Mouse (Mus musculus) megakaryocyte progenitor cell, adult 5-6 weeks (primary cell): Measurements from ENCODE around the gene Dpy30. TPM values are rescaled to one million over a fixed set of nuclear protein-coding genes. Genes with fewer than 3 reads are reported as not detected.

Experiments used
- ATAC-seq: replicated peaks from 2 replicates; pipeline ENCODE4 v1.8.0; 2016; ENCODE audit warnings: mild to moderate bottlenecking, moderate TSS enrichment, inconsistent platforms; ENCODE audit not compliant: poor library complexity
- total RNA-seq, 2 experiments: library from RNA; stranded (forward) in 1 of 2; stranded (reverse) in 1 of 2; fragments of 157-497, 149-512 nt in 1 of 2; fragments of 200-1000 nt in 1 of 2; gene quantifications; 2 replicates each; pipeline versions ENCODE4 v1.2.3 to v1.2.4; 2015 to 2017

Gene Dpy30
- total RNA-seq, 2 experiments from 2014 or later = 200 to 253 TPM

DNA sequence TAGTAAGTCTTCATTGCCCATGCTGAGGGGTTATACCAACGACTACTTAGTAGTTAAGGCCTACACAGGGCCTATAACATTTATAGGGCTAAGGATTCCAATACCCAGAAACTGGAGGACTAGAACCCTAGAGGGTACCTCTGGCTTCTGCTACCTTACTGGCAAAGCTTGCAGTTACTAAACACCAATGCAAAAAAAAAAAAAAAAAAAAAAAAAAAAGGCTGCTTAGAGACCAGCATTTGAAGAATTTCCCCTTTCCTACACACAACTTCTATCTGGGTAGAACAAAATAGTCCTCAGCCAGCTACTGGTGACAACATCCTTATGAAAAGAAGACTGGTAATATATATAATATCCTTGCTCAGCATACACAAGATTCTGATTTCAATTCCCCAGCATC, 58.1 kb downstream of the Dpy30 start:
- no peak for ATAC-seq

DNA sequence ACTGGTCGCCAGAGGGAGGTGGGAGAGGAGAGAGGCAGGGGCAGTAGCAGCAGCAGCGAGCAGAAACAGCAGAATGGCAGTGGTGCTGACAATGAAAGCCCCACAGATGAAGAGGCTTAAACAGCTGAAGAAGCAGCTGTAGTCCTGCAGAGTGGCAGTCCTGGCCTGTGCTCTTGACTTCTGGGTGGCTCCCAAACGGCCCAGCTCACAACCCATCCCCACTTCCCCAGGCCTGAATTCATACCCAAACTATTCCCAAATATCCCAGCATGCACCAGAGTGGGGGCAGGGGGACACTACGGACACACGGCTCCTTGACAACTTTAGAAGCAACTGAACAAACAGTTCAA, 58.6 kb downstream of the Dpy30 start:
- ATAC-seq = no peak

DNA sequence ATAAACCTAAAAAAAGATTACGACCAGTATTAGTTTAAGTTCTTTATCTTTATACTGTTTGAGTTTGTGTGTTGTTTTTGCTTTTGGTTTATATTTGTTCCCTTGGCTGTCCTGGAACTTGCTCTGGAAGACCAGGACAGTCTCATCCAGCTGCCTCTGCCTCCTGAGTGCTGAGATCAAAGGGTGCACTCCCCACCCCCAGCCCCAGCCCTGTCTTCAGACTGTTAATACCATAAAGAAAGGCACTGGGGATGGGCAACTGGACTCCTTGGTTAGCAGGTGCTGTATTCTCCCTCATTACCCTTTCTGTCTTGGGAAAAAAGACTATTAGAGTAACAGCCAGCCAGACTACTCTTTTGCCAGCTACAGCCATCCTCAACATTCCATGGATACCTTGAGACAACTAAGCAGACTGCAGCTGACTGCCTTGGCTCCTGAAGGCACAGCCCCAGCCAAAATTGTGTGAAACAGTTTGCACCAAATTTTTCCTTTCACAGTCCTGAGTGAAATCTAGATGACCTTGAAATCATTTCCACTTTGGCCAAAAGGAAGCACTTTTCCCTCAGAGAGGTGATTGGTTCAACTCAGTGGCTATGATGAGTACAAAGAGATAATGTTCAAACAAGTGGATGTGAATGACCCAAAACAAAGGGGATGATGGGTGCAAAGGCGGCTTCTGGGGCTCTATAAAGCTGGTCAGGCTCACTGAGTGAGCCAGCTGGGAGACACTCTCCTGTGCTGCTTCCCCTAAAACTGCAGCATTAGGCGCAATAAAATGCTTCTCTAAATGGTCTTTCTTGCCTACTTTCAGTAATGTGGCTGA, 59.2 kb downstream of the Dpy30 start:
- ATAC-seq = no peak

DNA sequence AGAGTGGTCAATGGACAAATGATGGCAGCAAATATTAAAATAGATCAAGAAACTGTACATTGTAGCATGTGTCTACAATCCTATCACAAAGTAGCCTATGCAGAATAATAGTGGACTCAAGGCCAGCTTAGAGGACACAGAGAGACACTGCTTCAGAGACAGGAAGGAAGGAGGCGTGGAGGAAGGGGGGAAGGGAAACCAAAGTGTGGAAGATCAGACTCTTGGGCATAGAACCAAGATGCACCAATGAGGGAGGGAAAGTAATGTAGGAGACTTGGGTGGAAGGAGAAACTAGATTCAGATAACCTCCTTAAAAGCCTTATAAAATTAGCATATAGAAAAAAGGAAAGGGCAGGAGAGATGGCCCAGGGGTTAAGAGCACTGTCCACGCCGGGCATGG, 61.3 kb downstream of the Dpy30 start:
- peak; percentile 25; the same call in 1 of the 2 replicates for ATAC-seq

Other genes with a start within 250 kb of the Dpy30 start
- 99.8 and 103 TPM in 2 replicates for gene Memo1, start 28.4 kb downstream of the Dpy30 start, total RNA-seq (2015)
- gene Memo1, start 28.4 kb downstream of the Dpy30 start, total RNA-seq (2017) = 85.1 and 107 TPM in 2 replicates
- 37.6 and 40.7 TPM in 2 replicates for gene Spast, start 15.0 kb upstream of the Dpy30 start, total RNA-seq (2015)
- gene Spast, start 15.0 kb upstream of the Dpy30 start, total RNA-seq (2017) = 49.5 and 60.2 TPM in 2 replicates
- 20.2 and 26.4 TPM in 2 replicates for gene Slc30a6, start 71.7 kb upstream of the Dpy30 start, total RNA-seq (2015)
- 14.8 and 19.6 TPM in 2 replicates for gene Slc30a6, start 71.7 kb upstream of the Dpy30 start, total RNA-seq (2017)
- 6.3 and 8.5 TPM in 2 replicates for gene Nlrc4, start 135.2 kb upstream of the Dpy30 start, total RNA-seq (2015)
- gene Nlrc4, start 135.2 kb upstream of the Dpy30 start, total RNA-seq (2017) = 8.6 and 9.4 TPM in 2 replicates
- 43.2 and 49.1 TPM in 2 replicates for gene Yipf4, start 165.5 kb upstream of the Dpy30 start, total RNA-seq (2015)
- 44.0 and 55.6 TPM in 2 replicates for gene Yipf4, start 165.5 kb upstream of the Dpy30 start, total RNA-seq (2017)
- gene Birc6, start 204.4 kb upstream of the Dpy30 start, total RNA-seq (2015) = 159 and 181 TPM in 2 replicates
- 109 and 135 TPM in 2 replicates for gene Birc6, start 204.4 kb upstream of the Dpy30 start, total RNA-seq (2017)